Mouse (Mus musculus): Measurements from ENCODE around the gene Pcyt1a. TPM values are rescaled to one million over a fixed set of nuclear protein-coding genes. Genes with fewer than 3 reads are reported as not detected.

The Pcyt1a gene
- total and polyA plus RNA-seq, 3 experiments, result 50.2 to 104 (median 101) TPM

DNA sequence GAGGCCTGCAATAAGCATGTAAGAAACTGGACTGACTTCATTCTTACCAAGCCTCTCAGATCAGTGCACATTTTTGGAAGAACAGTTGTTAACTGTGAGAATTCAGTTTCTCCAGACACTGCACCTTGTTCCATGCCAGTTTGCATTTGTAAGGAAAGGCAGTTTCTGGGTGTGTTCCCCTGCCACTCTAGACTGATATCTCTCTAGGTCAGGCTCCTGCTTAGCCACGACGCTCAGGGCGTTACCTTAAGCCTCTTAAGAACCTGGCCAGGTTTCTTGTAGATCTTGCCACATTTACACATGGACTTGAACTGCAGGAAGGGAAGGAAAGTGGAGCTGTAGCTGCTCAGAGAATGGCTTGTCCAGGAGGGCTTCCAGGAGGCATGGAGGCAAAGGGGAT is 18.9 kb downstream of the Pcyt1a start:
- peaks cover 71% of the 10 kb centered on the region for H3K4me1 ChIP-seq (ENCODE audit: insufficient read depth, low read depth, low read length)
- no peak overlapping the region; the same call in 1 of the 2 replicates for H3K4me3 ChIP-seq (ENCODE audit: low read depth, low read length)
- no peaks in the 10 kb centered on the region for H3K27me3 ChIP-seq (ENCODE audit: insufficient read depth, low read length)
- DNase-seq (ENCODE audit: low spot score), result peak; percentile 32
- H3K9me3 ChIP-seq (replicated peaks), result no peaks in the 10 kb centered on the region
- H3K36me3 ChIP-seq (replicated peaks), result peaks cover 65% of the 10 kb centered on the region
- ATAC-seq (ENCODE audit: extremely low read depth, insufficient number of reproducible peaks, low FRiP score, poor library complexity, severe bottlenecking), result peak; percentile 54; the same call in 1 of the 2 replicates
- TF ChIP-seq TAL1 (conservative IDR thresholded peaks at IDR 0.05; ENCODE audit: low read depth, low read length) (peak; percentile 48), POLR2AphosphoS5 (IDR thresholded peaks at IDR 0.05; ENCODE audit: insufficient replicate concordance, low read depth, low read length) (no peak)

DNA sequence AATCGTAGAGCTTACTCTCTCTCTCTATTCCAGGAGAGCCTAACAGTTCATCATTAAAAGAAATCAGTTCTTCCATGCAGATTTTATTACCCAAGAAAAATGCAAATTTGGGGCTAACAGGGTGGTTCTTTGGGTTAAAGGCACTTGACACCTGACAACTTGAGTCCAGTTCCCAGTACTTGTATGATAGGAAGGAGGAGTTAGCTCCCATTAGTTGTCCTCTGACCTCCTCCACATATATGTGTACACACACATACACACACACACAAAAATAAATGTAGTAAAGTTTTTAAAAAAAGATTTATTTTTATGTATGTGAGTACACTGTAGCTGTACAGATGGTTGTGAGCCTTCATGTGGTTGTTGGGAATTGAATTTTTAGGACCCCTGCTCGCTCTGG is 19.4 kb downstream of the Pcyt1a start:
- DNase-seq (ENCODE audit: low spot score) (no peak), ATAC-seq (ENCODE audit: extremely low read depth, insufficient number of reproducible peaks, low FRiP score, poor library complexity, severe bottlenecking) (no peak)
- H3K4me3 ChIP-seq (ENCODE audit: low read depth, low read length), result no peak overlapping the region; the same call in 1 of the 2 replicates
- H3K27me3 ChIP-seq (ENCODE audit: insufficient read depth, low read length), result no peaks in the 10 kb centered on the region
- TF ChIP-seq GATA2 (IDR thresholded peaks at IDR 0.05; ENCODE audit: borderline replicate concordance, low read depth, low read length), result no peak
- TF ChIP-seq POLR2AphosphoS5 (IDR thresholded peaks at IDR 0.05; ENCODE audit: insufficient replicate concordance, low read depth, low read length), result no peak
- no peak for TF ChIP-seq TAL1 (conservative IDR thresholded peaks at IDR 0.05; ENCODE audit: low read depth, low read length)
- no peak for TF ChIP-seq GATA1 (IDR thresholded peaks at IDR 0.05; ENCODE audit: borderline replicate concordance, low read length)
- no peak for TF ChIP-seq CTCF (IDR thresholded peaks at IDR 0.05; ENCODE audit: low read depth, low read length)
- peaks cover 70% of the 10 kb centered on the region for H3K4me1 ChIP-seq (ENCODE audit: insufficient read depth, low read depth, low read length)
- no peaks in the 10 kb centered on the region for H3K9me3 ChIP-seq (replicated peaks)
- peaks cover 70% of the 10 kb centered on the region for H3K36me3 ChIP-seq (replicated peaks)

DNA sequence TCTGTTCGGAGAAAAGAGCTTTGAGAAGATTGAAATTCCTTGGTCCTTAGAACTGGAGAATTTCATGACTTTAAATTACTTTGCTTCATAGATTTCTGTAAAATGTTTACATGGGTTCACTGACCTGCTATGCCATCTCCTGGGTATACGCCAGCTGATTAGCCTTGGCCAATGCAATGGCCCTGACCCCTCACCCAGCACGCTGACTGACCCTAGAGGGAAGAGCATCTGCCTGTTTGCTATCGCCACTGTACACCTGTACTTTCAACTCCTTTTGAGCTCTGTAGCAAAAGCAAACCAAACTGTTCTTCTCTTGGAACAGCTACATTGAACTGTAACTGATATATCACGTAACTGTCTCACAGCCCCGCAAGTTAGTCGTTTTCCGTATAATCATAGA is 22.4 kb downstream of the Pcyt1a start:
- no peak for TF ChIP-seq POLR2AphosphoS5 (IDR thresholded peaks at IDR 0.05; ENCODE audit: insufficient replicate concordance, low read depth, low read length)
- no peak for TF ChIP-seq CTCF (IDR thresholded peaks at IDR 0.05; ENCODE audit: low read depth, low read length)
- no peak for TF ChIP-seq TAL1 (conservative IDR thresholded peaks at IDR 0.05; ENCODE audit: low read depth, low read length)
- TF ChIP-seq GATA2 (IDR thresholded peaks at IDR 0.05; ENCODE audit: borderline replicate concordance, low read depth, low read length), result no peak
- H3K4me3 ChIP-seq (ENCODE audit: low read depth, low read length), result no peak overlapping the region
- H3K9me3 ChIP-seq (replicated peaks), result no peaks in the 10 kb centered on the region
- ATAC-seq (ENCODE audit: extremely low read depth, insufficient number of reproducible peaks, low FRiP score, poor library complexity, severe bottlenecking) (no peak), DNase-seq (ENCODE audit: low spot score) (no peak)
- no peaks in the 10 kb centered on the region for H3K27me3 ChIP-seq (ENCODE audit: insufficient read depth, low read length)
- H3K4me1 ChIP-seq (ENCODE audit: insufficient read depth, low read depth, low read length), result peaks cover 68% of the 10 kb centered on the region
- H3K36me3 ChIP-seq (replicated peaks), result peaks cover 69% of the 10 kb centered on the region

DNA sequence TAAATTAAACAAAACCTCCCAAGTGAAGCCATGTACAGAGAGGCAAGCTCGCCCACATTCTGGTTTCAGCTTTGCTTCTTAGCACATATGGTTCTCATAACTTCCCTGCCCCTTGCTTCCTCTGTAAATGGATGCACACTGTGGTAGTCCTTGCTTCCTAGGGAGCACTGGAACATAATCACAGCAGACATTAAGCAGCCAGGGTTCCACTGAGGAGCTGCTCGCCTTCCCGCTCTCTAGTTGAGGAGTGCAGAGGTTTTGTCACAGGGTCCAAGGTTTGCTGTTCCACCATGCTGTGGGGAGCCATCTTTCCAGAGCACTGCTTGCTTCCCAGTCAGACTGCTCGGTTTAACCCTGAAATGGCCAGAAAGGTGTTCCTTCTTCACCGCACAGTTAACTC is 23.9 kb downstream of the Pcyt1a start:
- no peak for TF ChIP-seq TAL1 (conservative IDR thresholded peaks at IDR 0.05; ENCODE audit: low read depth, low read length)
- no peak for TF ChIP-seq GATA2 (IDR thresholded peaks at IDR 0.05; ENCODE audit: borderline replicate concordance, low read depth, low read length)
- no peak for TF ChIP-seq CTCF (IDR thresholded peaks at IDR 0.05; ENCODE audit: low read depth, low read length)
- TF ChIP-seq POLR2AphosphoS5 (IDR thresholded peaks at IDR 0.05; ENCODE audit: insufficient replicate concordance, low read depth, low read length), result no peak
- TF ChIP-seq GATA1 (IDR thresholded peaks at IDR 0.05; ENCODE audit: borderline replicate concordance, low read length), result no peak
- Histone ChIP-seq H3K4me3 (ENCODE audit: low read depth, low read length) (no peak overlapping the region), H3K27me3 (ENCODE audit: insufficient read depth, low read length) (no peaks in the 10 kb centered on the region), H3K4me1 (ENCODE audit: insufficient read depth, low read depth, low read length) (peaks cover 57% of the 10 kb centered on the region), H3K36me3 (replicated peaks) (peaks cover 80% of the 10 kb centered on the region), H3K9me3 (replicated peaks) (no peaks in the 10 kb centered on the region)
- DNase-seq (ENCODE audit: low spot score) (no peak), ATAC-seq (ENCODE audit: extremely low read depth, insufficient number of reproducible peaks, low FRiP score, poor library complexity, severe bottlenecking) (no peak)

DNA sequence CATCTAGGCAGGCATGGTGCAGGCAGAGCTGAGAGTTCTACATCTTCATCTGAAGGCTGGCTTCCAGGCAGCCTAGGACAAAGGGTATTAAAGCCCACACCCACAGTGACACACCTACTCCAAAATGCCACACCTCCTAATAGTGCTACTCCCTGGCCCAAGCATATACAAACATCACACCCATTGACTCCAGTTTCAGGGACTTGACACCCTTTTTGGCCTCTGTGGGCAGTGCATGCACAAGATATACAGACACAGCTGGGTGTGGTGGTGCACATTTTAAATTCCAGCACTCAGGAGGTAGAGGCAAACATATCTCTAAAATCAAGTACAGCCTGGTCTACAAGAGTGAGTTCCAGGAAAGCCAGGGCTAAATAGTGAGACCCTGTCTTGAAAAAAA is 25.4 kb downstream of the Pcyt1a start:
- ATAC-seq (ENCODE audit: extremely low read depth, insufficient number of reproducible peaks, low FRiP score, poor library complexity, severe bottlenecking), result no peak
- no peak for DNase-seq (ENCODE audit: low spot score)
- TF ChIP-seq CTCF (IDR thresholded peaks at IDR 0.05; ENCODE audit: low read depth, low read length), result no peak
- no peak for TF ChIP-seq TAL1 (conservative IDR thresholded peaks at IDR 0.05; ENCODE audit: low read depth, low read length)
- no peak for TF ChIP-seq GATA1 (IDR thresholded peaks at IDR 0.05; ENCODE audit: borderline replicate concordance, low read length)
- no peak for TF ChIP-seq GATA2 (IDR thresholded peaks at IDR 0.05; ENCODE audit: borderline replicate concordance, low read depth, low read length)
- TF ChIP-seq POLR2AphosphoS5 (IDR thresholded peaks at IDR 0.05; ENCODE audit: insufficient replicate concordance, low read depth, low read length), result no peak
- Histone ChIP-seq H3K27me3 (ENCODE audit: insufficient read depth, low read length) (no peaks in the 10 kb centered on the region), H3K4me3 (ENCODE audit: low read depth, low read length) (no peak overlapping the region), H3K9me3 (replicated peaks) (no peaks in the 10 kb centered on the region), H3K4me1 (ENCODE audit: insufficient read depth, low read depth, low read length) (peaks cover 43% of the 10 kb centered on the region), H3K36me3 (replicated peaks) (peaks cover 85% of the 10 kb centered on the region)

DNA sequence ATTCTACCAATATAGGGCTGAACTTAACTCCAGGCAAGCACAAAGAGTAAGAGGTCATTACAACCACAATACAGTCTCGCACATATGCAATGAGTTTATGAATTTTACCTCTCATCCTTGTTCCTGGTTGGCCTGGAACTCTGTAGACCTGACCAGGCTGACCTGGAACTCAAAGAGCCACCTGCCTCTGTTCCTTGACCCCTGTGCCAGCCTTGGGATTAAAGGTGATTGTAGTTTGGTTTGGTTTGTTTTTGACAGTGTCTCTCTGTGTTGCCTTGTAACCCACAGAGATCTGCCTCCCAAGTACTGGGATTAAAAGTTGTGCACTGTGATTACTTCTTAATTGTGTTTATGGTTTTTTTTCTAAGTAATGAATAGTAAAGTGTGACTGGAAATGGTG is 26.0 kb downstream of the Pcyt1a start:
- Histone ChIP-seq H3K9me3 (replicated peaks) (no peaks in the 10 kb centered on the region), H3K27me3 (ENCODE audit: insufficient read depth, low read length) (no peaks in the 10 kb centered on the region), H3K4me1 (ENCODE audit: insufficient read depth, low read depth, low read length) (peaks cover 36% of the 10 kb centered on the region), H3K4me3 (ENCODE audit: low read depth, low read length) (no peak overlapping the region), H3K36me3 (replicated peaks) (peaks cover 83% of the 10 kb centered on the region)
- ATAC-seq (ENCODE audit: extremely low read depth, insufficient number of reproducible peaks, low FRiP score, poor library complexity, severe bottlenecking) (no peak), DNase-seq (ENCODE audit: low spot score) (no peak)
- TF ChIP-seq GATA1 (IDR thresholded peaks at IDR 0.05; ENCODE audit: borderline replicate concordance, low read length), result no peak
- TF ChIP-seq GATA2 (IDR thresholded peaks at IDR 0.05; ENCODE audit: borderline replicate concordance, low read depth, low read length), result no peak
- no peak for TF ChIP-seq CTCF (IDR thresholded peaks at IDR 0.05; ENCODE audit: low read depth, low read length)
- no peak for TF ChIP-seq TAL1 (conservative IDR thresholded peaks at IDR 0.05; ENCODE audit: low read depth, low read length)

Data from G1E (cell line).